Mouse (Mus musculus) CH12.LX (cell line): ENCODE results near the gene Sarnp.
"Not testable (repeated sequence)": the region's sequence is repeated elsewhere in the genome, so short reads cannot be mapped to it uniquely, and the experiment has no call there.

ENCODE experiments used
- CTCF ChIP-seq, 2 experiments: IDR thresholded peaks in 1 of 2; conservative IDR thresholded peaks in 1 of 2; 2 replicates each; pipeline ENCODE4 v1.5.1; 2011 to 2012; ENCODE audit warnings: low read depth in 2 of 2, low read length in 2 of 2, improper control_type of control experiment in 1 of 2, inconsistent platforms in 1 of 2, mild to moderate bottlenecking in 1 of 2, moderate library complexity in 1 of 2
- EP300 ChIP-seq: IDR thresholded peaks from 2 replicates; pipeline ENCODE4 v1.6.1; 2011; ENCODE audit warnings: low read length, improper control_type of control experiment
- GABPA ChIP-seq: IDR thresholded peaks from 2 replicates; pipeline ENCODE4 v1.6.1; 2012; ENCODE audit warnings: low read depth, low read length, improper control_type of control experiment, inconsistent platforms; ENCODE audit not compliant: insufficient replicate concordance
- NRF1 ChIP-seq: IDR thresholded peaks from 2 replicates; pipeline ENCODE4 v1.6.1; 2014; ENCODE audit warnings: low read depth, mild to moderate bottlenecking, inconsistent platforms, low read length, improper control_type of control experiment, moderate library complexity
- POLR2A ChIP-seq: IDR thresholded peaks from 2 replicates; pipeline ENCODE4 v1.6.1; 2011; ENCODE audit warnings: low read depth, mild to moderate bottlenecking, improper control_type of control experiment, low read length
- POLR2AphosphoS2 ChIP-seq: IDR thresholded peaks from 2 replicates; pipeline ENCODE4 v1.6.1; 2011; ENCODE audit warnings: low read depth, low read length, improper control_type of control experiment
- RCOR1 ChIP-seq: conservative IDR thresholded peaks from 2 replicates; pipeline ENCODE4 v1.6.1; 2012; ENCODE audit warnings: low read depth, mild to moderate bottlenecking, inconsistent platforms, low read length, improper control_type of control experiment
- TBP ChIP-seq: conservative IDR thresholded peaks from 2 replicates; pipeline ENCODE4 v1.6.1; 2011; ENCODE audit warnings: low read depth, low read length, improper control_type of control experiment
- ZNF384 ChIP-seq: IDR thresholded peaks from 2 replicates; pipeline ENCODE4 v1.6.1; 2012; ENCODE audit warnings: low read depth, low read length, improper control_type of control experiment, inconsistent platforms

DNA sequence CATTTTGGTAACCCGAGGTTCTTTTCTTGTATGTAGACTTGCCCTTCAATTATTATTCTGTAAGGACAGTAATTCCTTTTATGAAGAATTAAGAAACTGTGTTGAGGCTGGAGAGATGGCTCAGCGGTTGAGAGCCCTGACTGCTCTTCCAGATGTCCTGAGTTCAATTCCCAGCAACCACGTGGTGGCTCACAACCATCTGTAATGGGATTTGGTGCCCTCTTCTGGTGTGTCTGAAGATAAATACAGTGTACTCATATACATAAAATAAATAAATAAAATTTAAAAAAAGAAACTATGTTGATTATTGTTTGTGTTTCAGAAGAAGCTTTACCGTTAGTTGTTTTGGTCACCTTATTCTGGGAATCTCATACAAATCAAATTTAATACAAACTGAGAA lies 6.0 kb downstream of the Sarnp start:
- TF ChIP-seq POLR2A; POLR2AphosphoS2; TBP; CTCF (conservative IDR thresholded peaks at IDR 0.05 in 1 of 2, IDR thresholded peaks at IDR 0.05 in 1 of 2; ENCODE audit: low read depth in 2 of 2, low read length in 2 of 2); NRF1; GABPA; RCOR1; EP300; ZNF384: not testable (repeated sequence)
